Mouse (Mus musculus): ENCODE results near the gene H2-M10.2.
A peak's percentile ranks its signal among the peaks of the same experiment; 100 is the strongest.

H2-M10.2 gene

DNA sequence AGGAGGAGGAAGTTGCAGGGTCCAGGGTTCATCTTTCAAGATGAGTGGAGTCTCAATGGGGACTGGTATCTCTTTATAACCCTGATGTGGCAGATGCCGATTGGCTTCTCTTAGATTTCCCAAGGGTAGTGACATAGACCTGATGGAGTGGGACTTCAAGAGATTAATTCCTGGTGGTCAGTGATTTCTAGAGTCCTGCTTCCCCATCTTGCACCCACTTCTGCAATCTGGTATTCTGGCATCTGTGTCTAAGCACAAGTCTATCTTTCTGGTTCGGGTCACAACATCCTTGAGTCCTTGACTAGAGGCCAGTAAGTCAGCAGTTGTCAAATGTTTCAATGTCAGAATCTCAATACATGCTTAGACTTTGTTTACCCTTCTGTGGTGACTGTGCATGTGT is at the start of gene H2-M10.2:
TSS of gene H2-M10.2 (minus strand) at position 101 of the 400 bp plus-strand sequence.
- no peak for DNase-seq

DNA sequence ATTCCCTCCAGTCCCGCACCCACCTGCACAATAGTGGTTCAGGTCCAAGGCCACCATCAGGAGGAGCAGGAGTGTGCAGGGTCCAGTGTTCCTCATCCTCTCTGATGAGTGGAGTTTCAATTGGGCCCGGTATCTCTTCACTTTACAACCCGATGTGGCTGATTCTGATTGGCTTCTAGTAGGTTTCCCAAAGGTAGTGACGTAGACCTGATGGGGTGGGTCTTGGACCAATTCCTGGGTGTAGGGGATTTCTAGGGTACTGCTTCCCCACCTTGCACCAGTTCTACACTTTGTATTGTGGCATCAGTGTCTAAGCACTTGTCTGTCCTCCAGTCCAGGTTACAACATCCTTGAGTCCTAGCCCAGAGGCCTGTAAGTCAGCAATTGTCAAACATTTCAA is 39.8 kb upstream of the H2-M10.2 start, which contains the start of gene H2-M10.1:
TSS of gene H2-M10.1 (minus strand) at position 101 of the 400 bp plus-strand sequence.
- no peak for DNase-seq

DNA sequence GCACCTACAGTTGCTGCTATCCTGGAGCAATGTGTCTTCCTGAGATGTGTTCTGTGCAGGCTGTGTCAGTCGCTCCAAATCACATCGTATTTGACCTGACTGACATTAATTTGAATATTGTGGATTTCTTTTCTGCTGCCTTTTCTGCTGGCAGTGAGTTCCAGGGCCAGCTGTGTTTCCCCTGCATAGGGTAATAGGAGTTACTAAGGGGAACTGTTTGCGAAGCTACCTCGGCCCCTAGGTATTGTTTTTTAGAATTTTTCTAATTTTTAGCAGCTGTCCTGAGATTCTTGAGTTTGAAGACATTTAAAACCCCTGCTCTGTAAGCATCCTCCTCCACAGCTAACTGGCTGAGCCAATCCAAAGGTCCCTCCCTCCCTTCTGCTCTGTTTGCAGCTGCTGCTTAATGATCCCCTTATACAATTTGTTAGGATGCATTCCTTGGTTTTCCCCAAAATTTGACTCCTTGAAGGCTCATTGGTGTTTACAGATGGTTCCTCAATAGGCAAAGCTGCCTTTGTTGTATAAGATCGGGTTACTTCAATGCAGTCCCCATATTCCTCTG is 29.5 kb upstream of the H2-M10.2 start:
- DNase-seq = no peak

DNA sequence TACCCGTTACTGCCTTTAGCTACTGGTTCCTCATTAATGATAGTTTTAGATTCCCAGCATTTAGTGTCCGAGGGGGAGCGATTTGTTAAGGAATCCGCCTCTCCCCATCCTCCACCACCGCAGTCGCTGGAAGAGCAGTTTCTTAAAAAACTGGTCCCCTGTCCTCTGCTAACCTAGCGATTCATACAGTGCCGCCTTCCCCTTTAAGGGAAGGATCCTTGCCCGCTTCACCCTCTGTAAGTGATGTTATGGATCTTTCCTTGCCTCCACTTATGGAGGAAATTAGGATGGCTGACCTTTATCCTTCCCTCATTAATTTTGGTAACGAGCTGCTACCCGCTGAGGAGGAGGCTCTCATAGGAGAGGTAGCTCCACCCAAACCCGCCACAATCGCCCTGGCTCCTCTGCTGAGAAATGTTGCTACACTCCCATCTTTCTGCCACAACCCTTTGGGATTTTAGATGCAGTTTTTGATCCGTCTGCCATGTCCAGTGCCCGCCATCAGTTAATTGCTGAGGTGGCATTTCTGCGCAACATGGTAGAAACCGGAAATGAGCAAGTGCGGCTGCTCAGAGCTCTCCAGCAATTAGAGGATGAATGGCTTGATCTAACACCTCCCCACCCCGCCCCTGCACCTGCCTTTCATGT is 28.9 kb upstream of the H2-M10.2 start:
- DNase-seq = peak; percentile 68

DNA sequence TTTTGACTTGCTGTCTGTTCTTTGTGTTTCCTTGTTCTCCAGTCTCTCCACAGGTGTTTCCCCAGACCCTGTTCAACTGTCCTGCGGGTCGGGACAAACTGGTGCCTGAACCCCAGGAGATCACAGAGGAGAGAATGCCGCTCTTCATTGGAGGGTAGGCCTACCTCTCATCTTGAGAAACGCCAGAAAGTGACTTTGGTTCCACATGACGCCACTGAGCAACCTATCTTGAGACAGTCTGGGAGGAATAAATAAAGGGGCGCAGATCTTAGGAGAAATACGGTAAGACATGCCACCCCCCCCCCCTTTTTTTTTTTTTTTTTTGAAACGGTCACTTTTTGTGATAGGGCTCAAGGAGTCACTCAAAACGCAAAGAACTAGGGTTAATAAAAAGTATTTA is 28.2 kb upstream of the H2-M10.2 start:
- peak; percentile 5 for DNase-seq

DNA sequence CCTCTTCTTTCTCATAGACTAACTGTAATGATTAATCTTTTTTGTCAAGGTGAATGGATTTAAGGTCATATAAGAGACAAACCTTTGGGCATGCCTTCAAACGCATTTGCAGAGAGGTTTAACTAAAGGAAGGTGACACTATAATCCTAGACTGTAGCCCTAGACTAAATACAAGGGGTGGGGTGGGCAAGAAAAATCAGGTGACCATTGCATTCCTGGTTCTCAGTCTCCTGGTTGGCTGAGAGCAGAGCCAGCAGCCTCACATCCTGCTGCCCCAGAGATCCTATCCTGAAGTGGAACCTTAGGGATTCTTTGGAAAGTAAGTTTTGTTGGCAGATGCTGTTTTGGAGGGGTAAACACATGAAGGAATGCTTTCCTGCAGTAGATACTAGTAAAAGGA is 23.0 kb upstream of the H2-M10.2 start:
- DNase-seq = no peak

DNA sequence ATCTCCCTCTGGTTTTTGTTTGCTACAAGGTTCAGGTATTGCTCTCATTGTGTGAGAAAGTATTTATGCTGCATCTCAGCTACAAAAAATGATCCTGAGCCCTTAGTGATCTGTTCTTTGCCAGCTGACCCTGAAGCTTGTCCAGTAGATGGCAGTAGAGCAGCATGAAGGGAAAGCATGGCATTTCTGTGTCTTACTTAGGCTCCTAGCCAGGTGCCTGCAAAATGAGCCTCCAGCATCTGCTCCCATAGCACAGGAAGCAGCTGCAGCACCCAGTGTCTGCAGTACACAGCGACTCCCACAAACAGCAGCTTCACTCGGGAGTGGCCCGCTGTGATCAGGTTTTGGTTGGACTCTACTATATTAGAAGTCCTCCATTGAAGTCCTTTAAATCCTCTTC is 22.6 kb upstream of the H2-M10.2 start:
- DNase-seq = peak; percentile 54

DNA sequence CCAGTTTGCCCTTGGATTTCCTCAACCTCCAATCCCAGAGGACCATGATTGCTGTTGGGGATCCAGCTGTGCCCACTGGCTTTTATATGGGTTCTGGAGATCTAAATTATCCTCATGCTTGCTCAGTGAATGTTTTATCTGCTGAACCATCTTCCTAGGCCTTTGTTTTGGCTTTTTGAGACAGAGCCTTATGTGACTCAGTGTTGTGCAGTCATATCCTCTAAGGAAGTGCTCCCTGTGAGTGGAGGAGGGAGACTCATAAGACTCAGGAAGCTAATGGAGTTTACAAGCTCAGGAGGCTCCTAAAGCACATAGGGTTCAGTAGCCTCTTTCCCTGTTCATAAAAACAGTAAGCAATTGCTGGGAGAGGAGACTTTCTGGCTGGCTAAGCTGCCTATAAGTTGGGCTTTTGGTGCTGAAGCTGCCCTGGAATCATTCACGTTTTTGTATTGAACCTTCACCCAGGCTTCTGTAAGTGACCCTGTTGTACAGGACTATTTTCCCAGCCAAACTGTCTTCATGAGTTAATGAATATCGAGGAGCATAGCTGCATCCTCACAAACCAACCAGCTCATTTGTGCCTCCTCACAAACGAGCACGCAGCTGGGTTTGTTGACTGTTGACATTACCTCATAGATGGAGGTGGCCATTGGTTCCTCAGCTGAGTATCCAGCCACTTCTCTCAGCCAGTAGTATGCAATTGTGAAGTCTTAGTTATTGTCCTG is 4.6 kb downstream of the H2-M10.2 start:
- DNase-seq = no peak

DNA sequence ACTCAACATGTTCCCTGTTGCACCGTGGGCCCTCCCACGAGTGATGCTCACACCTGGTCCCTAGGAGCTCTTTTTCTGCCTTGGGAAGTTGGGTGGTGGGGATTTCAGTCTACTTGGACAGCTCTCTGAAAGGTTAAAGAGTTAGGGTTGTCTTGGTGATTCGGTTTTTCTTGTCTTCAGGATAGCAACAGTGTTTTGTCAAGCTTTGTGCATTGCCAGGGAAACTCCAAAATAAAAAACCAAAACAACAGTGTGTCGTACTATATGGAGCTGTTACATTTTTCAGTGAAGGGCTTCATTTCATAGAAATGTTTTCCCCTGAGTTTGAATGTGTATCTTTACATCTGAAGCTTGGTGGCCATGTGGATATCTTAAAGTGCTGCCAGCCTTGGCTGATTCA is 11.5 kb downstream of the H2-M10.2 start:
- DNase-seq = no peak

DNA sequence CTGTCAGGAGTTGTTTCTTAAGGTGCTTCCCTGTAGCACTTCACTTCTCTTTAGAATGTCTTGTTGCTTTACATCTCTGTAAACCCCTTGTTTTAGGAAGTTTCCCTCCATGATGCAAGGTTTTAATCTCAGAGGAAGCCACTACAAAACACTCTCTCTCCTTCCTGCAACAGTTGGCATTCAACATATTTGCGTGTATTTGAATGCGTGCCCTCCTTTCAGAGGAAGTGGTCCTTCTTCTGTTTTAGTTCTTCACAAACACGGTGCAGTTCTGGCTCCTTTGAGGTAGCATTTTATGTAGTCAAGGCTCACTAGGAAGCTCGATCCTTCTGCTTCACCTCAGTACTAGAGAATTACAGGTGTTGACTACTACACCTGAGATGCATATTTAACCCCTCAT is 12.5 kb downstream of the H2-M10.2 start:
- no peak for DNase-seq

DNA sequence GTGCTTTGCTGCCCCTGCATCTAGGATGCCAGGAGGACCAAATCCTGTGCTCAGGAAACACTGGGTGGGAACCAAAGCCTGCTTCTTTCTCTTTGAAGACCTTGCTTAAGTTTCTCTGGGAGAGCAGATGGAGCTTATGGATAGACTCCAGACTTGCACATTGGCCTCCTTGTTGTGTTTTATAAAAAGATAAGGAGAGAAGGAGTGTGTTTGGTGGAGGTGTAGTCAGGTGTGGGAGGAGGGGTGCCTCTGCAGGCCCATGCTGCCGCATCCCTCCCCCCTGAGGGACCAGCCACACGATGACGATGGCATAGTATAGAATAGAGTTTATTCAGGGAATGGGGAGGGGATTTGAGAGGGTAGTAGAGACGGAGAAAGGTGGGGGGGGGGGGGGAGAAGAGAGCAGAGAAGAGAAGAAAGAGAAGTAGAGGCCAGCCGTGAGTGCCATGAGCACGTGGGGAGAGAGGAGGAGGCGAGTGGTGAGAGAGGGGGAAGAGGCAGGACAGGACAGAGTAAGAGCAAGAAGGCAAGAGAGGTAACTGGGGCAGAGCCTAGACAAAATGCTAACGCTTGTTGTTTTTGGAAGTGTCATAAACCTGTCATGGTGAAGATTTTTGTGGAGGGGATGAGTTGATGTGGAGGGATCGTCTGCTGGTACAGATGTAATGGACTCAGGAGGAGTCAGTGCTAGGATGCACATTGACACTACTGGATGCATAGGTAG is 13.5 kb downstream of the H2-M10.2 start:
- DNase-seq = no peak

DNA sequence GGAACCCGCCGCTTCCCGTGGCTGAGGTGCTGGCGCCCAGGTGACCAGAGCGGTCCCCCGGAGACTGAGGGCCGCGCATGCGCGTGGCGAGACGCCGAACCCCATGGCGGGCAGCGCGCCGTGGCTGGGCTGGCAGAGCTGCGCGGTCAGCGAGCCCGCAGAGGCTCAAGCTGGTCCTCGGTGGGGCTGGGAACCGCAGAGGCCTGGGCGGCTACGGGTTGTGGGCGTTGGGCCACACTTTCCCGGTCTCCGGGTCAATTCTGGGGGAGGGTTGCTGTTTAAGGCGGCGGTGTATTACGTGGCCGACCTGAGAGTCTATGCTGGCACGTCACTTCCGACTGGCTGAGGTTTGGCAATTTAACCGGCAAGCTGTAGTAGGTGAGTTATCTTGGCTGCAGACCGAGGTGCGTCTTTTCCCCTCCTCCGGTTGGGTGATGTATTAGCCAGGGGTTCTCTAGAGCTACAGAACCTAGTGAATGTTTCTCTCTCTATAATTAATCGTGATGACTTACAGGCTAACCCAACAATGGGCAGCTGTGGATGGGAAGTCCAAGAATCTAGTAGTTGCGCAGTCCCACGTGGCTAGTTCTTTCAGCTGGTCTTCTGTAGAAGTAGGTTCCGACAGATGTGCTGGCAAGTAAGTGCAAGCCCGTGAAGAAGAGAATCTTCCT is 14.6 kb downstream of the H2-M10.2 start, which contains the start of gene Trim39:
TSS of gene Trim39 (minus strand) at position 662 of the 671 bp plus-strand sequence.
- DNase-seq = peak; percentile 75

DNA sequence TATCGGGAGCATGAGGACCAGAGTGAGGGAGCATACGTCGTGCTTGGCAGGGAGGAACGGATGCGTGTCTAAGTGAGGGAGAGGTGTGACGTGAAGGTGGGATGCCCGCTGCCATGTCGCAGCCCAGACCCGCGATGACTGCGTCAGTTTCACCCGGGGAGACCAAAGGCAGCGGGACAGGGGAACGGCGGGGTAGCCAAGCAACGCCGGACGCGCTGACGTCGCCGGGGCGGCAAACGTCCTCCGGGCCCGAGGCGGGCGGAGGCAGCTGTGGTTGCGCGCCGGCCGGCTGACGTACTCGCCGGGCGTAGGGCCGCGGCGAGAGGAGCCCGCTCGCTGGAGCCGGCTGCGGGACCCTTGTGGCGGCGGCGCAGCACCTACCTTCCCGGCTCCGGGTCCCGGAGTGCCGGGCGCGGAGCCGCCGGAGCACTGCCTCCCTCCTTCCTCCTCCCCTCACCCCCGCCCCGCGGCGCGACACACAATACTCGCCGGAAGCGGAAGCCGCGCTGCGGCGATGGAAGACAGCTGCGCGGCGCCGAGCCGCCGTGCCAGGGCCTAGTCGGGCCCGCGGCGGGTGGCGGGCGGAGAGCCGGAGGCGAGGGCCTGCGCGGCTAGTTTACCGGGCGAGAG is 15.2 kb downstream of the H2-M10.2 start:
- peak; percentile 87 for DNase-seq

DNA sequence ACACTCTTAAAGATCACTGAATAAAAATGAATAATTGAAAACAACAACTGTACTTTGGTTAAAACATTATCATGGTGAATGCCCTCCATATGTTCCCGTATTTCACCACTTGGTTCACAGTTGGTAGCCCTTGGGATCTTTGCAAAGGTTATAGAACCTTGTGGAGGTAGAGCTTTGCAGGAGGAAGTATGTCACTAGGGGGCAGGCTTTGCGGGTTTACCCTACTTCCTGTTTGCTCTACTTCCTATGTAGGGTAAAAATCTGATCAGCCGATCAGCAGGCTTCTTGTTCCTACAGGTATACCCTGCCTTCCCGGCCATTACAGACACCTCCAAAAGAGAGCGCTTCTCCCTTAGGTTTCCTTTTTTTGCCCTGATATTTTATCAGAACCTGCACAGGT is 20.5 kb downstream of the H2-M10.2 start:
- DNase-seq = no peak

DNA sequence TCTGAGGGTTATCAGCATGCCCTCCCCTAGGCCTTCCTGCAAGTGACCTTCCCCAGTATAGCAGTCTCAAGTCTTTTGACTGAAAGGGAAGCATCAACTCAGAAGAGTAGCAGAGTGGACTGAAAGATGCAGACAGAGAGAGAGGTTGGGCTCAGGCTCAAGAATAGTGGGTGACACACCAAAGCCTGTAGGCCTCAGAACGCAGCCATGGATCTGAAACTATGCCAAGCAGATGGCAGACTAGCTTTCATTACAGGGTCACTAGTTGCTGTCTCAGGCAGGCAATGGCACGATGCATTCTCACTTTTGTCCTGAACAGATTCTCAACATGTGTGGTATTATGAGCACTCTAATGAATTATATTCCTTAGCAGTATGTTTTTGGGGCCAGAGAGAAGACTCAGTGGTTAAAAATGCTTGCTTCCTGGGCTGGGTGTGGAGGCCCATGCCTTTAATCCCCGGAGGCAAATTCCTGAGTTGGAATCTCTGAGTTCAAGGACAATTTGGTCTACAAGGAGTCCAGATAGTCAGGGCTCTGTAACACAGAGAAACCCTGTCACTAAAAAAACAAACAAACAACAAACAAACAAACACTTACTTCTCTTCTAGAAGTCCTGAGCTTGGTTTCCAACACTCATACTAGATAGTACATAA is 21.9 kb downstream of the H2-M10.2 start:
- no peak for DNase-seq

DNA sequence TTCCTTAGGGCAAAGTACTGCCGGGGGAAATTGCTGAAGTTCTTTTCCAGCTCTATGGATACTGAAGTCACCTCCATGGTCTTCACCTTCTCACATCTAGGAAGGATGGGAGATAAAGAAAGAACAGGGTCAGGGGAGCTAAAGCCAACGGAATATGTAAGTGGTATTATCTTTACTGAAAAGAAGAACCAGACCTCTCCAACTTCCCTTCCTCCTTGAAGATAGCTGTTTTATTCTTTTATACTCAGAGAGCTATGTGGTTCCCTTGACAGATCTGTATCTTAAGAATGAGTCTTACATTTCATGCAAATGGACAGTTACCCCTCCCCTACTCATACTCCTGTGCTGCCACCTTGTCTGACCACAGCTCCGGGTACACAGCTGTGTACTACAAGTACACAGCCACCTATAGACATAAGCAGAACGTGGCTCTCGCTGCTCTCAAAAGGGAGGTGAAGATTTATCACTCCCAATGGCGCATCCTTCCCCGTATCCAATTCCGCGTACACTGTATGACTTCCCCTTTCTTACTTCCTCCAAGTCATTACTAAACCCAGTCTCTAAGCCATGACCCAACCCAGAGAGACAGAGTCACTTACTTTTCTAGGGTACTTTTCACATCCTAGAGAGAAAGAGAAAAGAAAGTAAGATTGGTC is 24.7 kb downstream of the H2-M10.2 start:
- no peak for DNase-seq

DNA sequence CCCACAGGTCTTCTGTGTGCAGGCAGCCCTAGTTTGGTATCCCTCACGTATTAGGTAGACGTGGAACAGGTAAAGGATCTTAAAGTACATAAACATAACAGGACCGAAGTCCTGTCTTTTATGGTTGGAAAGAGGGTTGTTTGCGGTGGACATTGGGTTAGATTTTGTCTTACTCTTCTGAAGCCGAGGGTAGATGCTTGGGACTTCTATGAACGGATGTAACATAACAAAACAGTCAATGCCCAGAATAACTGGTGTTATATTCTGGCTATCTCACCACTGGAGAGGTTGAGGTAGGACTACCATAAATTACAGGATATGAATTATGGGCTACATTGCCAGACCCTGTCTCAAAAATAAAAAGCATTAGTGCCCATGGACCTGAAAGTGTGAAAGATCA is 28.3 kb downstream of the H2-M10.2 start, which contains the start of gene Rpp21:
TSS of gene Rpp21 (minus strand) at position 101 of the 400 bp plus-strand sequence.
- DNase-seq = no peak

DNA sequence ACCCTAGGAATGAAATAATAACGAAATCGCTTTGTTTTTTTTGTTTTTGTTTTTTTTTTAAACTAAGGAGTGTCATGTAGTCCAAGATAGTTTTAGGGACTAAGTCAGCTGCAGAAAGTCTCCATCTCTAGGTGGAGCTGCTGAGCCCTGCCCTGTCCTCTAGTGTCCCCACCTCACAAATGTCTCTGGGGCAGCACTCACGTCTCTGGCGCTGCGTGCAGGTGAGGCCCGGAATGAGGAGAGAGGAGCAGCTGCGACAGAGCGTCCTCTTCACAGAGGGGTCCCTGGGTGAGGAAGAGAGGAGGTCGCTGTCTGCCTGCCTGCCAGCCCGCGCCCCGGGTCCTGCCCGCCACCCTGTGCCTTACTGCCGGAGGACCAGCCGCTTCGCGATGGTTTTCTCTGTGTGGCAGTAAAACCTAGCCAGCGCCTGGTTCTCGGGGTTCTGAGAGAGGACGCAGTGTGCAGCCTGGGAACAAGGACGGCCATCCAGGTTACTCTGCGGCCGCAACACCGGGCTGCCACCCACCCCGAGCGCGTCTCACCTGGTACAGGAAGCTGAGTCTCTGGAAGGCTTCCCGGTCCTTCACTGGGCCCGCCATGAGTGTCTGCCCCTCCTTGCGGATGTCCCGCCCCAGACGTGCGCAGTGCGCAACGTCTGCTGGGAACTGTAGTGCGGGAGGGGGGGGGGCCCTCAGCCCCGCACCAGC is 28.9 kb downstream of the H2-M10.2 start:
- DNase-seq = peak; percentile 79

DNA sequence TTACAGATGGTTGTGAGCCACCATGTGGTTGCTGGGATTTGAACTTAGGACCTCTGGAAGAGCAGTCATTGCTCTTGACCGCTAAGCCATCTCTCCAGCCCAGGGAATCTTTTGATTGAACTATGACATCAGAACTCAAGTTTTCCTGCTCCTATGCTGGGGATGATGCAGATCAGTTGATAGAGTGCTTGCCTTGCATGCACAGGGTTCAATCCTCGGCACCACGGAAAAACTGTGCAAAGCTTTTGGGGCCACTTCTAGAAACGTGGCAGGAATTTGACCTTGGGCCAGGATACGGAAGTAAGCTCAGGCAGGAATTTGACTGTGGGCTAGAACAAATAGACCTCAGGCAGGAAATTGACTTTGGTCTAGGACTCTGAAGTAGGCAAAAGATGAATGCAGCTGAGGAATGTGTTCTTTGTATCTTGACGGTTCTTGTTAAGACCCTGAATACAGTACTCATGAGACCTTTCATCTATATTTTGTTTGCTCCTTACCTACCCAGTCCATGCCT is 33.1 kb downstream of the H2-M10.2 start:
- no peak for DNase-seq

DNA sequence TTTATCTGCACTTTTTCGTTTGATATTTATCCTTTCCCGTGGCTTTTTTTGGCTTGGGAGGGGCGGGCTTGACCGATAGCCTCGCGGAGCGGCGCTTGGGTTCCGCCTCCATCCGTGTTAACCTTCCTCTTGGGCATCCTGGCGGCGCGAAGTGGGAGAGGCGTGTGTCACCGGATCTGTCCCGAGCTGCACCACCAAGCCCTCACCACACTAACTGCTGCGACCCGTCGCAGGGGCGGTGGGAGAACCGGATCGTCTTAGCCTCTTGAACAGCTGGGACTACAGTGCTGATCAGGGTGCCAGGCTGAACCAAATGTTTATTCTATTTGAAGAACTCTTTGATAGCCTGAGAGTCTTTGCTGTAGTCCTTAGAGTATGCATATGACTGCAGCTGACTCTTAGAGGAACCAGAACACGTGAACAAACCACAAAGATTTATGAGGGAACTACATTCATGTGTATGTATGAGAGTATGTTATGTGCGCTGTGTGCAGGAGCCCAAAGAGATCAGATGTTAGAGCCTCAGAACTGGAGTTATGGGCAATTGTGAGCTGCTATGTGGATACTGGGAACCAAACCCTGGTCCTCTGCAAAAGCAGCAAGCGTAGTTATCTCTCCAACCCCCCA is 33.9 kb downstream of the H2-M10.2 start:
- no peak for DNase-seq
